8 mouse cellular contexts compared by ENCODE assay signal in the genomic region with DNA sequence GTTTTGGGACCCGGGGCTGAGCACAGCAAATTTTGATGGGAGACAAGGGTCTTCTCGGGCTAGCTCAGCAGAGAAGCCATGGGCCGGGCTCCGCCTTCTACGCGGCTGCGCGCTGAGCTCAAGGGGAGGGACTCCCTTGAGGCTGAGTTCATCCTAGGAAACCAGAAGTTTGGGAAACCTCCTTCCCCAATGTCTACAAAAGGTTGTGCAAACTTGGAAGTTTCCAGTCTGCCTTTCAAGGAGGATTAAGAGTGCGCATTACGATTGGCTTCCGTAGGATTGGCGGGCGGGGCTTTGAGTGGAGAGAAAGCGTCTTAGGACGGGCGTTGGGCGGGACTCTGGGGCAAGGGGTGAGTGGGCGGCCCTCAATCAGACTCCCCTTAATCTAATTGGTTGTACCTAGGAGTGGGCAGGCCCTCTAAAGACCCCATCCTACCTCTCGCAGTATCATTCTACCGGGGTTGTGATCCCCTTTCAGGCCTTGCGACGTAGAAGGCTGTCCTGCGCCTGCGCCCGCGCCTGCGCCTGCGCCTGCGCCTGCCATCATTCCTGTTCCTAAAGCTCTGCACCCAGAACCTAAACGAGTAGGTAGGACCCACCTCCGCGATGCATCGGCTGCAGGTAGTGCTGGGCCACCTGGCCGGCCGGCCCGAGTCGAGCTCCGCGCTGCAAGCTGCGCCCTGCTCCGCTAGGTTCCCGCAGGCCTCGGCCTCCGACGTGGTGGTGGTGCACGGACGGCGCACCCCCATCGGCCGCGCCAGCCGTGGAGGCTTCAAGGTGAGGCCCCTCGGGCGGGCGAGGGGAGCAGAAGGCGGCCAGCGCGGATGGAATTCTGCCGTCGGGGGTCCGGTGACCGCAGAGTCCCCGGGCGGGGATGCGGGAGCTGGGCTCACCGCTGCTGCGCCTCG. TPM values are rescaled to one million over a fixed set of nuclear protein-coding genes. Genes with fewer than 3 reads are reported as not detected.
DNase-seq lines count a peak whose midpoint lies in the region; ATAC-seq lines count a peak whose summit lies in the region.

Myd88 (minus strand) TSS at position 503 of the 908 bp plus-strand sequence.

- under 1% methylated on average over 68 of the region's 68 CpGs for WGBS in intestine, embryonic 14.5 days

- peaks cover 13% of the 10 kb centered on the region for H3K4me1 ChIP-seq in intestine, embryonic 14.5 days (replicated peaks; ENCODE audit: control insufficient read depth, insufficient read depth, low read length)

- DNase-seq in adrenal gland, adult 18-20 months (ENCODE audit: low spot score in 2 of 2) = peak; percentile 84 to 85
- peak; percentile 97 for DNase-seq in embryo, embryonic 11 days
- DNase-seq in gastrocnemius, postnatal 25 days = peak; percentile 98
- DNase-seq in intestine, embryonic 14.5 days (ENCODE audit: low spot score) = peak; percentile 92
- peak; percentile 94 to 98 for DNase-seq in left cerebral cortex, postnatal 14 days (ENCODE audit: low spot score in 2 of 2)
- DNase-seq in mesoderm, embryonic 11.5 days (ENCODE audit: low read depth, low spot score) = peak; percentile 95
- DNase-seq in right cerebral cortex, postnatal 36 days (ENCODE audit: low spot score in 2 of 2) = peak; percentile 96 to 98
- DNase-seq in yolk sac, embryonic 10.5 days (ENCODE audit: low spot score) = peak; percentile 99

- H3K9me3 ChIP-seq in intestine, embryonic 14.5 days (ENCODE audit: control insufficient read depth, low read length) = no peaks in the 10 kb centered on the region

- intact Hi-C loops in left cerebral cortex, postnatal 14 days (cut with DNase I) = loop anchor here (1.0 kb wide), 1 partner anchor 15 kb away; no protein-coding TSS in a partner anchor

- peak within 1 kb of the TSS; percentile 90 for H3K4me2 ChIP-seq in intestine, embryonic 14.5 days (ENCODE audit: low read length)

- peak within 1 kb of the TSS; percentile 72 for H3K4me3 ChIP-seq in intestine, embryonic 14.5 days (ENCODE audit: low read depth, low read length)

- H3K27ac ChIP-seq in intestine, embryonic 14.5 days (ENCODE audit: low read depth) = peak within 1 kb of the TSS; percentile 88

- peaks cover 39% of the 10 kb centered on the region for H3K36me3 ChIP-seq in intestine, embryonic 14.5 days (ENCODE audit: control insufficient read depth, insufficient read depth, low read length)

- H3K9ac ChIP-seq in intestine, embryonic 14.5 days (ENCODE audit: low read length) = peak within 1 kb of the TSS; percentile 71

- H3K27me3 ChIP-seq in intestine, embryonic 14.5 days (replicated peaks; ENCODE audit: control insufficient read depth, insufficient read depth, low read length) = no peaks in the 10 kb centered on the region

- peak; percentile 97 for ATAC-seq in intestine, embryonic 14.5 days (replicated peaks; ENCODE audit: low FRiP score, low TSS enrichment, low read depth)

RNA-seq across cellular contexts. Expression of gene Myd88, which starts in this region (rescaled TPM):
- total RNA-seq in adrenal gland, adult 18-20 months (2021) = 10 to 100 TPM; 28.0 to 30.3 TPM
- total RNA-seq in gastrocnemius, postnatal 25 days (2021) = 1 to 10 TPM; 4.3 to 5.0 TPM
- polyA plus RNA-seq in intestine, embryonic 14.5 days (2014; fragmentation: Nextera tagmentation; extraction: Ambion mirVana) = 30.3 and 32.3 TPM in 2 replicates
- total RNA-seq in left cerebral cortex, postnatal 14 days (2021) = 1 to 10 TPM; 5.5 to 5.8 TPM

Comparison
In these comparisons a context has a peak if more than half of its experiments do, and no peak if none do; other contexts are left out.
1. Peak in every context shown above with its lines: DNase-seq, ATAC-seq, H3K4me3 ChIP-seq and H3K27ac ChIP-seq.
2. RNA of gene Myd88 (total RNA-seq): 28.0 to 30.3 TPM in adrenal gland, adult 18-20 months; 5.5 to 5.8 TPM in left cerebral cortex, postnatal 14 days and 4.3 to 5.0 TPM in gastrocnemius, postnatal 25 days; every median in the first group is over 4 times any median in the second.